ENCODE assay signal across 8 mouse cellular contexts in the genomic region with DNA sequence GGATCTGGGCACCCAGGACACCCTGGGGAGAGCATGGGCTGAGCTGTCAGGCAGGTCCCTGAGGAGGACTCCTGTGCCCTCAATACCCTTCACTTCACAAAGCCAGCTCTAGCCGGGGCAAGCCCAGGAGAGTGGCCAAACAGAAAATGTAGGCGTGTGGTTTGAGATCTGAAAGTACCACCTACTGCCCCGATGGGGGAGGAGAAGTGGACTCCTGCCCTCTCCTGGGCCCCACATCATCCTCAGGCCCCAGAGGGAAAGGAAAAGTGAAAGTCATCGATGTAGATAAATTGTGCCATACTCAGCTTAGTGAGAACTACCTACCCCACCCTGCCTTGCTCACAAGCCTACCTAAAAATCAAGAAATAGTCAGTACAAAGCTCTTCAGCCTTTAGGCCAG.
DNase-seq lines count a peak whose midpoint lies in the region; ATAC-seq and TF ChIP-seq lines count a peak whose summit lies in the region.

No protein-coding gene starts in this region.

- H3K4me3 ChIP-seq in heart, postnatal 0 days (ENCODE audit: low read depth, low read length): no peak overlapping the region
- H3K4me3 ChIP-seq in intestine, embryonic 16.5 days (ENCODE audit: low read length): no peak overlapping the region
- no peak overlapping the region for H3K4me3 ChIP-seq in lung, embryonic 16.5 days (ENCODE audit: low read length)
- no peak overlapping the region for H3K4me3 ChIP-seq in stomach, embryonic 14.5 days (ENCODE audit: low read depth, low read length)

- H3K4me1 ChIP-seq in heart, postnatal 0 days (ENCODE audit: control insufficient read depth, insufficient read depth): peaks cover 19% of the 10 kb centered on the region
- H3K4me1 ChIP-seq in intestine, embryonic 16.5 days (ENCODE audit: control insufficient read depth, insufficient read depth, low read length): peaks cover 22% of the 10 kb centered on the region
- H3K4me1 ChIP-seq in lung, embryonic 16.5 days (replicated peaks; ENCODE audit: control insufficient read depth, insufficient read depth, low read length): peaks cover 15% of the 10 kb centered on the region
- H3K4me1 ChIP-seq in stomach, embryonic 14.5 days (ENCODE audit: control insufficient read depth, insufficient read depth, low read length): peaks cover 5% of the 10 kb centered on the region; the same call in 1 of the 2 replicates

- H3K4me2 ChIP-seq in heart, postnatal 0 days (ENCODE audit: low read depth, low read length): no peak overlapping the region
- H3K4me2 ChIP-seq in intestine, embryonic 16.5 days (ENCODE audit: low read depth, low read length): no peak overlapping the region
- no peak overlapping the region for H3K4me2 ChIP-seq in lung, embryonic 16.5 days (ENCODE audit: low read depth, low read length)
- H3K4me2 ChIP-seq in stomach, embryonic 14.5 days (replicated peaks; ENCODE audit: low read depth, low read length): no peak overlapping the region

- DNase-seq in heart, postnatal 0 days (ENCODE audit: low spot score): no peak
- no peak for DNase-seq in heart, postnatal 4 days
- no peak for DNase-seq in cerebellum, postnatal 36 days
- no peak for DNase-seq in cerebellum, adult 9-11 months
- DNase-seq in urinary bladder, adult 2 months (ENCODE audit: low spot score): no peak

- H3K9me3 ChIP-seq in heart, postnatal 0 days (replicated peaks; ENCODE audit: control insufficient read depth, low read length): no peaks in the 10 kb centered on the region
- H3K9me3 ChIP-seq in intestine, embryonic 16.5 days (ENCODE audit: control insufficient read depth, low read length): no peaks in the 10 kb centered on the region
- H3K9me3 ChIP-seq in lung, embryonic 16.5 days (ENCODE audit: control insufficient read depth, low read length): no peaks in the 10 kb centered on the region
- H3K9me3 ChIP-seq in stomach, embryonic 14.5 days (ENCODE audit: control insufficient read depth, low read depth, low read length): no peaks in the 10 kb centered on the region

- H3K27me3 ChIP-seq in heart, postnatal 0 days (ENCODE audit: control insufficient read depth, insufficient read depth, low read length): no peaks in the 10 kb centered on the region
- no peaks in the 10 kb centered on the region for H3K27me3 ChIP-seq in intestine, embryonic 16.5 days (replicated peaks; ENCODE audit: control insufficient read depth, insufficient read depth, low read length)
- no peaks in the 10 kb centered on the region for H3K27me3 ChIP-seq in lung, embryonic 16.5 days (ENCODE audit: control insufficient read depth, insufficient read depth, low read depth, low read length)
- no peaks in the 10 kb centered on the region for H3K27me3 ChIP-seq in stomach, embryonic 14.5 days (ENCODE audit: control insufficient read depth, insufficient read depth, low read length)

- WGBS in heart, postnatal 0 days: 29% methylated on average over 4 of the region's 4 CpGs
- WGBS in intestine, embryonic 16.5 days: 47% methylated on average over 4 of the region's 4 CpGs
- 37% methylated on average over 4 of the region's 4 CpGs for WGBS in lung, embryonic 16.5 days
- WGBS in stomach, embryonic 14.5 days: 53% methylated on average over 4 of the region's 4 CpGs

- TF ChIP-seq CTCF in heart, postnatal 0 days (IDR thresholded peaks at IDR 0.05; ENCODE audit: low read depth): no peak

- H3K27ac ChIP-seq in heart, postnatal 0 days (ENCODE audit: low read depth): no peak overlapping the region; the same call in 1 of the 2 replicates
- no peak overlapping the region for H3K27ac ChIP-seq in intestine, embryonic 16.5 days (ENCODE audit: low read length)
- H3K27ac ChIP-seq in lung, embryonic 16.5 days (ENCODE audit: low read length): no peak overlapping the region
- H3K27ac ChIP-seq in stomach, embryonic 14.5 days (ENCODE audit: low read length): no peak overlapping the region; the same call in 1 of the 2 replicates

- no peak for TF ChIP-seq EP300 in heart, postnatal 0 days (IDR thresholded peaks at IDR 0.05; ENCODE audit: low read depth)

- no peak overlapping the region for H3K9ac ChIP-seq in heart, postnatal 0 days (replicated peaks; ENCODE audit: low read depth, low read length)
- H3K9ac ChIP-seq in intestine, embryonic 16.5 days (ENCODE audit: low read depth, low read length): no peak overlapping the region
- no peak overlapping the region for H3K9ac ChIP-seq in lung, embryonic 16.5 days (ENCODE audit: low read length)
- H3K9ac ChIP-seq in stomach, embryonic 14.5 days (replicated peaks; ENCODE audit: low read depth, low read length): no peak overlapping the region

- H3K36me3 ChIP-seq in heart, postnatal 0 days (replicated peaks; ENCODE audit: control insufficient read depth, insufficient read depth, low read length): no peaks in the 10 kb centered on the region
- H3K36me3 ChIP-seq in intestine, embryonic 16.5 days (ENCODE audit: control insufficient read depth, insufficient read depth, low read length): no peaks in the 10 kb centered on the region
- H3K36me3 ChIP-seq in lung, embryonic 16.5 days (ENCODE audit: control insufficient read depth, insufficient read depth, low read length): no peaks in the 10 kb centered on the region
- H3K36me3 ChIP-seq in stomach, embryonic 14.5 days (ENCODE audit: control insufficient read depth, insufficient read depth, low read length): no peaks in the 10 kb centered on the region

- peak; percentile 34 for ATAC-seq in heart, postnatal 0 days (ENCODE audit: insufficient read depth, low read depth)
- peak; percentile 60 for ATAC-seq in intestine, embryonic 16.5 days
- peak; percentile 31; the same call in 1 of the 2 replicates for ATAC-seq in lung, embryonic 16.5 days (ENCODE audit: low read depth)
- peak; percentile 60; the same call in 1 of the 2 replicates for ATAC-seq in stomach, embryonic 14.5 days (ENCODE audit: insufficient number of reproducible peaks, insufficient read depth, low FRiP score, low read depth)
